Mouse (Mus musculus): ENCODE measurements around the gene Hnrnpf.

- no peak for TF ChIP-seq CTCF (IDR thresholded peaks at IDR 0.05)
- TF ChIP-seq EP300 (IDR thresholded peaks at IDR 0.05): no peak
These were observed 8.3 kb downstream of the Hnrnpf start for GRCm38 (mm10) chr6:117908424-117908900.

All from lung, postnatal 0 days (tissue).